In the genomic region with DNA sequence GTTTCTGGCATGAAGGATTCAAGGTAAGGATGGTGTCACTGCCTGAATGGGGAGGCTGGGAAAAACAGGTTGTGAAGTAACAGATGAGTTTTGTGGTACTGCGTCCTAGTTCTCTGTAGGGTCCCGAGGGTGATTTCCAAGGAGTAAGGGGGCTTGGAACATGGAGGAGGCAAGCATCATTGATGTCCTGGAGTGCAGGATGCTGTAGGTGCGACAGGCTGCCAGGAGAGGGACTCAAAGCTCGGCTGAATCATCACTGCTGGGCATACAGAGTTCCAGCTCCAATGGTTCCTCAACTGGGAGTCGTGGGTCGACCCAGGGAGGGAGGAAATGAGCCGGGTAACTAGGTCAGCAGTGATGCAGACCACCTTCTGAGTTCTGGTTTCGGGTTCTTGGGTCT, we compare ENCODE assay signal across 20 mouse cellular contexts. TPM values are rescaled to one million over a fixed set of nuclear protein-coding genes. Genes with fewer than 3 reads are reported as not detected.
A peak's percentile ranks its signal among the peaks of the same experiment; 100 is the strongest.
DNase-seq lines count a peak whose midpoint lies in the region; ATAC-seq and TF ChIP-seq lines count a peak whose summit lies in the region.
"Had no signal": no experiment of that assay in that cellular context is flagged by ENCODE, and none has a peak within 500 bp of the region (broad histone marks: within the 10 kb centered on the region; RNA-seq: fewer than 3 reads in every experiment).

No protein-coding gene starts in this region.

- H3K79me2 ChIP-seq in myocyte (ENCODE audit: control insufficient read depth, insufficient read depth) = no peaks in the 10 kb centered on the region

- H3K9me3 ChIP-seq in intestine, postnatal 0 days (ENCODE audit: control insufficient read depth) = no peaks in the 10 kb centered on the region
- H3K9me3 ChIP-seq in intestine, embryonic 15.5 days = no peaks in the 10 kb centered on the region
- H3K9me3 ChIP-seq in lung, postnatal 0 days (ENCODE audit: low read length) = no peaks in the 10 kb centered on the region
- H3K9me3 ChIP-seq in embryonic facial prominence, embryonic 10.5 days = peaks cover 7% of the 10 kb centered on the region; the same call in 1 of the 2 replicates
- H3K9me3 ChIP-seq: embryonic facial prominence, embryonic 12.5 days; heart, embryonic 10.5 days; hindbrain, embryonic 13.5 days; neural tube, embryonic 15.5 days had no signal

- no peak for TF ChIP-seq EP300 in lung, postnatal 0 days (IDR thresholded peaks at IDR 0.05)

- H3K27ac ChIP-seq in intestine, postnatal 0 days (ENCODE audit: low read depth, low read length) = no peak overlapping the region
- no peak overlapping the region for H3K27ac ChIP-seq in intestine, embryonic 15.5 days
- H3K27ac ChIP-seq in lung, postnatal 0 days (ENCODE audit: low read length) = no peak overlapping the region
- peak overlapping the region; percentile 60 for H3K27ac ChIP-seq in embryonic facial prominence, embryonic 10.5 days (replicated peaks)

- WGBS in intestine, postnatal 0 days = 59% methylated on average over 8 of the region's 8 CpGs
- 67% methylated on average over 8 of the region's 8 CpGs for WGBS in intestine, embryonic 15.5 days
- WGBS in lung, postnatal 0 days = 68% methylated on average over 8 of the region's 8 CpGs
- WGBS in embryonic facial prominence, embryonic 10.5 days = 76% methylated on average over 8 of the region's 8 CpGs

- H3K4me3 ChIP-seq in intestine, postnatal 0 days (ENCODE audit: low read depth, low read length) = no peak overlapping the region
- H3K4me3 ChIP-seq in intestine, embryonic 15.5 days (replicated peaks) = no peak overlapping the region
- no peak overlapping the region for H3K4me3 ChIP-seq in lung, postnatal 0 days (ENCODE audit: low read depth, low read length)
- no peak overlapping the region for H3K4me3 ChIP-seq in embryonic facial prominence, embryonic 10.5 days
- H3K4me3 ChIP-seq in myocyte = no peak overlapping the region
- H3K4me3 ChIP-seq: embryonic facial prominence, embryonic 12.5 days; heart, embryonic 10.5 days; hindbrain, embryonic 13.5 days; neural tube, embryonic 15.5 days had no signal

- TF ChIP-seq CTCF in intestine, postnatal 0 days (IDR thresholded peaks at IDR 0.05; ENCODE audit: low read depth) = peak; percentile 50
- peak; percentile 27 for TF ChIP-seq CTCF in lung, postnatal 0 days (IDR thresholded peaks at IDR 0.05)

- no peak for DNase-seq in lung, postnatal 0 days (ENCODE audit: low spot score)
- no peak for DNase-seq in lung, adult 18-20 months
- DNase-seq in embryonic facial prominence, embryonic 10.5 days (ENCODE audit: low spot score) = no peak
- no peak for DNase-seq in embryo, embryonic 10 days (ENCODE audit: low spot score)
- DNase-seq: adrenal gland, adult 2 months; cerebellum, adult 11-12 months; gastrocnemius, postnatal 36 days; liver, postnatal 0 days; lung, postnatal 36 days; right cerebral cortex, adult 18-20 months; right cerebral cortex, postnatal 4 days; thymus, postnatal 25 days had no signal

- no peak overlapping the region for H3K4me2 ChIP-seq in intestine, postnatal 0 days (replicated peaks; ENCODE audit: low read depth)
- no peak overlapping the region for H3K4me2 ChIP-seq in intestine, embryonic 15.5 days (replicated peaks)
- no peak overlapping the region for H3K4me2 ChIP-seq in lung, postnatal 0 days (replicated peaks; ENCODE audit: low read depth, low read length)
- peak overlapping the region; percentile 53 for H3K4me2 ChIP-seq in myocyte (ENCODE audit: low read depth)
- H3K4me2 ChIP-seq: hindbrain, embryonic 13.5 days; neural tube, embryonic 15.5 days had no signal

- no peak for ATAC-seq in intestine, postnatal 0 days
- ATAC-seq in intestine, embryonic 15.5 days = no peak
- ATAC-seq in lung, postnatal 0 days = no peak
- ATAC-seq: inflammation-experienced regulatory T-cells, adult 6 months; liver, postnatal 0 days had no signal

- peaks cover 13% of the 10 kb centered on the region for H3K27me3 ChIP-seq in intestine, postnatal 0 days (replicated peaks; ENCODE audit: control insufficient read depth, insufficient read depth, low read length)
- peaks cover 8% of the 10 kb centered on the region for H3K27me3 ChIP-seq in intestine, embryonic 15.5 days (replicated peaks)
- no peaks in the 10 kb centered on the region; the same call in 1 of the 2 replicates for H3K27me3 ChIP-seq in lung, postnatal 0 days (replicated peaks; ENCODE audit: insufficient read depth, low read length)
- H3K27me3 ChIP-seq in embryonic facial prominence, embryonic 10.5 days (replicated peaks; ENCODE audit: low read depth, poor library complexity, severe bottlenecking) = peaks cover 53% of the 10 kb centered on the region
- H3K27me3 ChIP-seq in myocyte (ENCODE audit: control insufficient read depth, insufficient read depth, insufficient read length) = peaks cover 29% of the 10 kb centered on the region
- H3K27me3 ChIP-seq: hindbrain, embryonic 13.5 days; neural tube, embryonic 15.5 days had no signal

- no peaks in the 10 kb centered on the region for H3K36me3 ChIP-seq in intestine, postnatal 0 days (ENCODE audit: control insufficient read depth, insufficient read depth)
- H3K36me3 ChIP-seq in intestine, embryonic 15.5 days = no peaks in the 10 kb centered on the region
- no peaks in the 10 kb centered on the region for H3K36me3 ChIP-seq in lung, postnatal 0 days (ENCODE audit: insufficient read depth, low read length)
- H3K36me3 ChIP-seq in embryonic facial prominence, embryonic 10.5 days (replicated peaks) = peaks cover 16% of the 10 kb centered on the region
- H3K36me3 ChIP-seq in myocyte (ENCODE audit: control insufficient read depth, insufficient read depth) = no peaks in the 10 kb centered on the region
- H3K36me3 ChIP-seq: embryonic facial prominence, embryonic 12.5 days; neural tube, embryonic 15.5 days had no signal

- peaks cover 4% of the 10 kb centered on the region; the same call in 1 of the 2 replicates for H3K4me1 ChIP-seq in intestine, postnatal 0 days (replicated peaks; ENCODE audit: control insufficient read depth, insufficient read depth, low read length)
- H3K4me1 ChIP-seq in intestine, embryonic 15.5 days (replicated peaks) = peaks cover 28% of the 10 kb centered on the region
- H3K4me1 ChIP-seq in lung, postnatal 0 days (ENCODE audit: insufficient read depth, low read depth, low read length) = peaks cover 17% of the 10 kb centered on the region; the same call in 1 of the 2 replicates
- peaks cover 92% of the 10 kb centered on the region for H3K4me1 ChIP-seq in embryonic facial prominence, embryonic 10.5 days

- TF ChIP-seq POLR2A in myocyte (IDR thresholded peaks at IDR 0.05; ENCODE audit: insufficient read length, low read depth) = no peak

- no peak overlapping the region for H3K9ac ChIP-seq in intestine, postnatal 0 days (ENCODE audit: low read depth, low read length)
- no peak overlapping the region for H3K9ac ChIP-seq in intestine, embryonic 15.5 days
- H3K9ac ChIP-seq in lung, postnatal 0 days (replicated peaks; ENCODE audit: low read depth) = no peak overlapping the region
- H3K9ac ChIP-seq: embryonic facial prominence, embryonic 12.5 days; liver, postnatal 0 days; neural tube, embryonic 15.5 days had no signal

- no peak overlapping the region for H3ac ChIP-seq in myocyte (ENCODE audit: control insufficient read depth, insufficient read length)

TF ChIP-seq in myocyte, 11 proteins besides CTCF, POLR2A, EP300 and RAD21:
- TF ChIP-seq POLR2AphosphoS2 (IDR thresholded peaks at IDR 0.05; ENCODE audit: insufficient read length, low read depth) (no peak), USF1 (IDR thresholded peaks at IDR 0.05; ENCODE audit: low read depth) (no peak), CEBPB (IDR thresholded peaks at IDR 0.05; ENCODE audit: insufficient read depth, poor library complexity, severe bottlenecking) (no peak), MYOG (IDR thresholded peaks at IDR 0.05; ENCODE audit: control insufficient read depth in 1 of 3, insufficient read depth in 1 of 3, insufficient read length in 2 of 3, low read depth in 2 of 3) (no peak), E2F4 (IDR thresholded peaks at IDR 0.05; ENCODE audit: insufficient read depth) (no peak), SRF (IDR thresholded peaks at IDR 0.05; ENCODE audit: control insufficient read depth, insufficient read length, low read depth) (no peak)

RNA-seq across cellular contexts. Expression of gene Enho, which starts 4.9 kb away (rescaled TPM):
- polyA plus RNA-seq in intestine, postnatal 0 days (2015; fragmentation: Nextera tagmentation; extraction: Ambion mirVana) = 8.5 and 8.6 TPM in 2 replicates
- 10.8 and 11.2 TPM in 2 replicates for polyA plus RNA-seq in intestine, embryonic 15.5 days (2015; fragmentation: Nextera tagmentation; extraction: Ambion mirVana)
- 18.9 and 25.0 TPM in 2 replicates for polyA plus RNA-seq in lung, postnatal 0 days (2015; fragmentation: Nextera tagmentation; extraction: Ambion mirVana)
- 19.3 and 19.8 TPM in 2 replicates for polyA plus RNA-seq in embryonic facial prominence, embryonic 10.5 days (2016; fragmentation: Nextera tagmentation; extraction: Ambion mirVana)
- polyA plus RNA-seq in myocyte (2012; fragmentation: generic; extraction: Trizol) = 8.2 TPM
- polyA plus RNA-seq: inflammation-experienced regulatory T-cells, adult 6 months had no signal
